Mouse (Mus musculus) erythroblast, embryonic 14.5 days (primary cell): ENCODE measurements around the gene C8b. TPM values are rescaled to one million over a fixed set of nuclear protein-coding genes. Genes with fewer than 3 reads are reported as not detected.

Experiments used
- H3K27me3 ChIP-seq: 2 replicates; pipeline ENCODE4 v1.6.1; 2012; ENCODE audit warnings: inconsistent platforms; ENCODE audit not compliant: control insufficient read depth
- H3K36me3 ChIP-seq: 2 replicates; pipeline ENCODE4 v1.6.1; 2012; ENCODE audit warnings: mild to moderate bottlenecking, inconsistent platforms; ENCODE audit not compliant: control insufficient read depth
- H3K4me1 ChIP-seq: 2 replicates; pipeline ENCODE4 v1.6.1; 2012; ENCODE audit warnings: inconsistent platforms; ENCODE audit not compliant: control insufficient read depth
- H3K4me3 ChIP-seq: replicated peaks from 2 replicates; pipeline ENCODE3; 2012; ENCODE audit warnings: moderate library complexity, mild to moderate bottlenecking, inconsistent platforms
- H3K9me3 ChIP-seq: 2 replicates; pipeline ENCODE4 v1.6.1; 2012; ENCODE audit warnings: low read length, inconsistent platforms, mixed read lengths; ENCODE audit not compliant: control insufficient read depth
- GATA1 ChIP-seq: IDR thresholded peaks from 2 replicates; pipeline ENCODE4 v1.6.1; 2012; ENCODE audit warnings: low read length, inconsistent platforms, mixed read lengths
- TAL1 ChIP-seq: IDR thresholded peaks from 3 replicates; pipeline ENCODE4 v1.6.1; 2012; ENCODE audit warnings: low read length, inconsistent platforms, mixed read lengths
- polyA plus RNA-seq: library from polyadenylated mRNA; stranded (reverse); fragments of >175 nt; gene quantifications from 2 replicates; pipeline ENCODE4 v1.2.3, GENCODE M21; 2012

C8b gene
- polyA plus RNA-seq, 1 experiment, result not detected

- no peak for TF ChIP-seq TAL1
- TF ChIP-seq GATA1, result no peak
- no peaks in the 10 kb centered on the region; the same call in 1 of the 2 replicates for H3K36me3 ChIP-seq
- H3K9me3 ChIP-seq, result peaks cover 4% of the 10 kb centered on the region; the same call in 1 of the 2 replicates
- no peaks in the 10 kb centered on the region for H3K27me3 ChIP-seq
- no peak overlapping the region for H3K4me3 ChIP-seq
- H3K4me1 ChIP-seq, result no peaks in the 10 kb centered on the region
Measured at GRCm38 (mm10) chr4:104823597-104824101, 57.5 kb downstream of the C8b start.

- Histone ChIP-seq H3K9me3 (peaks cover 4% of the 10 kb centered on the region; the same call in 1 of the 2 replicates), H3K4me3 (no peak overlapping the region), H3K36me3 (no peaks in the 10 kb centered on the region; the same call in 1 of the 2 replicates), H3K4me1 (no peaks in the 10 kb centered on the region), H3K27me3 (no peaks in the 10 kb centered on the region)
- TF ChIP-seq GATA1, result no peak
- TF ChIP-seq TAL1, result no peak
Measured at GRCm38 (mm10) chr4:104824381-104825077, 58.4 kb downstream of the C8b start.

- no peaks in the 10 kb centered on the region; the same call in 1 of the 2 replicates for H3K9me3 ChIP-seq
- H3K27me3 ChIP-seq, result no peaks in the 10 kb centered on the region
- no peaks in the 10 kb centered on the region; the same call in 1 of the 2 replicates for H3K36me3 ChIP-seq
- no peak for TF ChIP-seq GATA1
- TF ChIP-seq TAL1, result no peak
- no peak overlapping the region for H3K4me3 ChIP-seq
- no peaks in the 10 kb centered on the region for H3K4me1 ChIP-seq
Measured at GRCm38 (mm10) chr4:104828939-104829338, 62.8 kb downstream of the C8b start.

DNA sequence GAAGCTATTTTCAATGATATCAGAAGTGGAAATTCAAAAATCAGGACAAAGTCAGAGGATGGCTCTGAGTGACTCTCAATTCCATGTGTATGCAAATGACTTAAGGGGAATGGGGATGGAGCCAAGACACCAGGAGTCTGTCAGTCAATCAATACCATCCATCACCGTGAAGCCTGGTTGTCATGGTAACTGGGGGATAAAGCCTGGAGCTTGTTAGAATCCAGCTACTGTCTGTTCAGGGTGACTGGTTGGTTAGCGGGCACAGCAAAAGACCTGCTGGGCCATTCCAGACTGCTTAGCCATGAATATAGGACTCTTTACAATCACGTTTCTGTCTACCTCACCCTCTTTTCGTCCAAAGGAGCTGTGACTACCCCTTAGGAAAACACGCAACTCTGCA lies 69.0 kb downstream of the C8b start:
- no peaks in the 10 kb centered on the region; the same call in 1 of the 2 replicates for H3K36me3 ChIP-seq
- TF ChIP-seq GATA1 (no peak), TAL1 (no peak)
- no peaks in the 10 kb centered on the region for H3K27me3 ChIP-seq
- no peaks in the 10 kb centered on the region; the same call in 1 of the 2 replicates for H3K9me3 ChIP-seq
- H3K4me1 ChIP-seq, result no peaks in the 10 kb centered on the region
- no peak overlapping the region for H3K4me3 ChIP-seq

- Histone ChIP-seq H3K9me3 (peaks cover 2% of the 10 kb centered on the region), H3K27me3 (no peaks in the 10 kb centered on the region), H3K4me3 (no peak overlapping the region), H3K36me3 (no peaks in the 10 kb centered on the region; the same call in 1 of the 2 replicates), H3K4me1 (no peaks in the 10 kb centered on the region)
- TF ChIP-seq GATA1 (no peak), TAL1 (no peak)
Measured at GRCm38 (mm10) chr4:104838342-104838741, 72.2 kb downstream of the C8b start.

DNA sequence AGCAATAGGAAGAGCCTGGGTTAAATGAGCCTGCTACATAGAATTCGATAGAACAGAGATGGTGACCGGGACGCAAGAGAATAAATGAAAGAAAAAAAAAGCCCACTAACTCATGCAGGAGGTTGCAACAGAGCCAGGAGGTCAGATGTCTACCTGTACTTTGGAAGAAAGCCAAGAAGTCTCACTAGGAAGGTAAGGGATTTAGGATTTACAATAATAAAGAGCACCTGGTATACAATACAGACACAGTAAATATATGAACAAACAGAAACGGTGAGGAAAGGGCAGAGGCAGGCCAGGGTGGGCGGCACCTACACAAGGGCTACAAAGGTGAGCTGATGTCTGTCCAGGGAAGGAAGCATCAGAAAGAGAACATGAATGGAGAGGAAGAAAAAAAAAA lies 76.1 kb downstream of the C8b start:
- Histone ChIP-seq H3K4me3 (no peak overlapping the region), H3K4me1 (no peaks in the 10 kb centered on the region), H3K27me3 (no peaks in the 10 kb centered on the region), H3K36me3 (no peaks in the 10 kb centered on the region; the same call in 1 of the 2 replicates), H3K9me3 (peaks cover 6% of the 10 kb centered on the region)
- TF ChIP-seq TAL1, result no peak
- no peak for TF ChIP-seq GATA1

GRCm38 (mm10) chr4:104843546-104843945 lies 77.4 kb downstream of the C8b start:
- TF ChIP-seq GATA1, result no peak
- no peak overlapping the region for H3K4me3 ChIP-seq
- H3K27me3 ChIP-seq, result no peaks in the 10 kb centered on the region
- peaks cover 6% of the 10 kb centered on the region for H3K9me3 ChIP-seq
- no peaks in the 10 kb centered on the region for H3K4me1 ChIP-seq
- H3K36me3 ChIP-seq, result no peaks in the 10 kb centered on the region; the same call in 1 of the 2 replicates

Other genes starting within 250 kb of the C8b start
- not detected in 2 replicates for gene Gm17662, start 91.0 kb downstream of the C8b start, polyA plus RNA-seq
- gene C8a, start 110.1 kb downstream of the C8b start, polyA plus RNA-seq, result not detected in 2 replicates
- gene Fyb2, start 147.1 kb downstream of the C8b start, polyA plus RNA-seq, result not detected in 2 replicates